Mouse (Mus musculus): Measurements from ENCODE around the gene Nsfl1c.

DNA sequence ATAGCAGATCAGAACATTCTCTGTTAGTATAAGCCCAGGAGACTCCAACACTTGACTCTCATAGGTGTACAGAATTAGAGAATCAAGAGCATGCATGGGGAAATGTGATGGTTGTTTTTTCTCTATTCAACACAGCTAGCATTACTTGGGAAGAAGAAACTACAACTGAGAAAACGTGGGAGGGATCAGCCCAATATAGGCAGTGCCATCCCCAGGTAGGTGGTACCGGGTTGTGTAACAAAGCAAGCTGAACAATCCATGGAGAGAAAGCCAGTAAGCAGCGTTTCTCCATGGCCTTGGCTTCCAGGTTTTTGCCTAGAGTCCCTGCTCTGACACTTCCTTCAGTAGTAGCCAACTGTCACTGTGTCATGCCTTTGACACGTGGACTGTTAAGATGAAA, 44.7 kb downstream of the Nsfl1c start:
- TF ChIP-seq HCFC1 (IDR thresholded peaks at IDR 0.05; ENCODE audit: borderline replicate concordance, insufficient read depth, low read length) (no peak), CHD2 (IDR thresholded peaks at IDR 0.05; ENCODE audit: low read depth, low read length) (no peak), ZNF384 (IDR thresholded peaks at IDR 0.05; ENCODE audit: low read depth, low read length) (no peak), ZC3H11A (IDR thresholded peaks at IDR 0.05; ENCODE audit: borderline replicate concordance, low read depth, low read length) (no peak)

All from ES-E14 (cell line).